Mouse (Mus musculus): ENCODE results near the gene Cers6. TPM values are rescaled to one million over a fixed set of nuclear protein-coding genes. Genes with fewer than 3 reads are reported as not detected.

Cers6 gene
- total RNA-seq (2021) = 10 to 100 TPM; 92.2 to 97.2 TPM
- long read RNA-seq, experiment 1, transcript Cers6-206 (11 exons, 1,279 nt) = major isoform, 6 of 25 reads
- long read RNA-seq, experiment 1, partial matches to known transcripts = 1 of 25 reads
- long read RNA-seq, experiment 1, other reads (novel, unspliced or antisense) = 17 of 25 reads
- long read RNA-seq, experiment 2, transcript Cers6-206 (11 exons, 1,279 nt) = major isoform, 6 of 29 reads
- long read RNA-seq, experiment 2, partial matches to known transcripts = 8 of 29 reads
- long read RNA-seq, experiment 2, other reads (novel, unspliced or antisense) = 15 of 29 reads

GRCm38 (mm10) chr2:68860904-68861685, at the start of gene Cers6:
Cers6 (plus strand) TSS chr2:68861441.
- Histone ChIP-seq H3K27ac (peak within 1 kb of the TSS; percentile 97), H3K4me3 (peak within 1 kb of the TSS; percentile 97)
- DNase-seq (ENCODE audit: low spot score in 2 of 2) = peak; percentile 97 to 98
- peak; percentile 41 for TF ChIP-seq CTCF (conservative IDR thresholded peaks at IDR 0.05)

GRCm38 (mm10) chr2:68814409-68814808, 46.8 kb upstream of the Cers6 start:
- H3K4me3 ChIP-seq = no peak overlapping the region
- no peak for DNase-seq (ENCODE audit: low spot score in 2 of 2)
- no peak for TF ChIP-seq CTCF (conservative IDR thresholded peaks at IDR 0.05)
- no peak overlapping the region for H3K27ac ChIP-seq

GRCm38 (mm10) chr2:68819040-68819439, 42.2 kb upstream of the Cers6 start:
- H3K4me3 ChIP-seq = no peak overlapping the region
- TF ChIP-seq CTCF (conservative IDR thresholded peaks at IDR 0.05) = no peak
- no peak for DNase-seq (ENCODE audit: low spot score in 2 of 2)
- no peak overlapping the region for H3K27ac ChIP-seq

- H3K4me3 ChIP-seq = no peak overlapping the region
- no peak overlapping the region for H3K27ac ChIP-seq
- DNase-seq (ENCODE audit: low spot score in 2 of 2) = no peak
- peak; percentile 70 for TF ChIP-seq CTCF (conservative IDR thresholded peaks at IDR 0.05)
Observed at GRCm38 (mm10) chr2:68822152-68822887, 38.9 kb upstream of the Cers6 start.

- no peak overlapping the region for H3K27ac ChIP-seq
- TF ChIP-seq CTCF (conservative IDR thresholded peaks at IDR 0.05) = no peak
- no peak overlapping the region for H3K4me3 ChIP-seq
- DNase-seq (ENCODE audit: low spot score in 2 of 2) = no peak
Observed at GRCm38 (mm10) chr2:68825326-68826020, 35.8 kb upstream of the Cers6 start.

GRCm38 (mm10) chr2:68843330-68843729, 17.9 kb upstream of the Cers6 start:
- Histone ChIP-seq H3K27ac (no peak overlapping the region), H3K4me3 (no peak overlapping the region)
- no peak for DNase-seq (ENCODE audit: low spot score in 2 of 2)
- no peak for TF ChIP-seq CTCF (conservative IDR thresholded peaks at IDR 0.05)

- TF ChIP-seq CTCF (conservative IDR thresholded peaks at IDR 0.05) = no peak
- Histone ChIP-seq H3K4me3 (no peak overlapping the region), H3K27ac (no peak overlapping the region)
Observed at GRCm38 (mm10) chr2:68844530-68844929, 16.7 kb upstream of the Cers6 start.

GRCm38 (mm10) chr2:68845002-68845740, 16.1 kb upstream of the Cers6 start:
- no peak overlapping the region for H3K4me3 ChIP-seq
- no peak for TF ChIP-seq CTCF (conservative IDR thresholded peaks at IDR 0.05)
- no peak overlapping the region for H3K27ac ChIP-seq

More at GRCm38 (mm10) chr2:68844530-68844929, 16.7 kb upstream of the Cers6 start:
- DNase-seq (ENCODE audit: low spot score in 2 of 2) = no peak

GRCm38 (mm10) chr2:68860391-68860790, 850 bp upstream of the Cers6 start:
- peak overlapping the region; percentile 97; the same call in 1 of the 2 replicates for H3K27ac ChIP-seq
- no peak for TF ChIP-seq CTCF (conservative IDR thresholded peaks at IDR 0.05)
- no peak for DNase-seq (ENCODE audit: low spot score in 2 of 2)
- H3K4me3 ChIP-seq = peak overlapping the region; percentile 97

More at GRCm38 (mm10) chr2:68845002-68845740, 16.1 kb upstream of the Cers6 start:
- DNase-seq (ENCODE audit: low spot score in 2 of 2) = no peak

GRCm38 (mm10) chr2:68861721-68862463, 651 bp downstream of the Cers6 start:
- DNase-seq (ENCODE audit: low spot score in 2 of 2) = peak; percentile 43 to 47
- peak overlapping the region; percentile 97 for H3K27ac ChIP-seq
- TF ChIP-seq CTCF (conservative IDR thresholded peaks at IDR 0.05) = no peak
- peak overlapping the region; percentile 97 for H3K4me3 ChIP-seq

Measured in layer of hippocampus, adult 2 months (tissue).